Mouse (Mus musculus): Measurements from ENCODE around the gene Fam217b.

Fam217b gene

GRCm38 (mm10) chr2:178414261-178415149, at the start of gene Fam217b, which contains the start of gene Ppp1r3d:
TSS of gene Fam217b (plus strand) at chr2:178414524.
TSS of gene Ppp1r3d (minus strand) at chr2:178414472.
- DNase-seq: peak; percentile 32

- no peak for DNase-seq
Observed at GRCm38 (mm10) chr2:178407053-178407815, 7.1 kb upstream of the Fam217b start, which contains the start of gene Sycp2. TSS of gene Sycp2 (minus strand) at chr2:178407685.

GRCm38 (mm10) chr2:178409024-178409423, 5.3 kb upstream of the Fam217b start:
- DNase-seq: no peak

- DNase-seq: no peak
Observed at GRCm38 (mm10) chr2:178410286-178410685, 4.0 kb upstream of the Fam217b start.

- DNase-seq: no peak
Observed at GRCm38 (mm10) chr2:178412598-178412997, 1.7 kb upstream of the Fam217b start.

GRCm38 (mm10) chr2:178413081-178413480, 1.2 kb upstream of the Fam217b start:
- DNase-seq: no peak

GRCm38 (mm10) chr2:178413481-178414260, 653 bp upstream of the Fam217b start:
- peak; percentile 50 for DNase-seq

- DNase-seq: no peak
Observed at GRCm38 (mm10) chr2:178415150-178415448, 775 bp downstream of the Fam217b start.

GRCm38 (mm10) chr2:178416427-178416826, 2.1 kb downstream of the Fam217b start:
- DNase-seq: no peak

GRCm38 (mm10) chr2:178416970-178417369, 2.6 kb downstream of the Fam217b start:
- no peak for DNase-seq

GRCm38 (mm10) chr2:178420576-178420975, 6.3 kb downstream of the Fam217b start:
- no peak for DNase-seq

- DNase-seq: no peak
Observed at GRCm38 (mm10) chr2:178421603-178422002, 7.3 kb downstream of the Fam217b start.

- DNase-seq: no peak
Observed at GRCm38 (mm10) chr2:178422186-178422585, 7.9 kb downstream of the Fam217b start.

- DNase-seq: no peak
Observed at GRCm38 (mm10) chr2:178423223-178423622, 8.9 kb downstream of the Fam217b start.

- no peak for DNase-seq
Observed at GRCm38 (mm10) chr2:178426229-178426628, 11.9 kb downstream of the Fam217b start.

GRCm38 (mm10) chr2:178427181-178427580, 12.9 kb downstream of the Fam217b start:
- DNase-seq: no peak

- no peak for DNase-seq
Observed at GRCm38 (mm10) chr2:178428183-178428582, 13.9 kb downstream of the Fam217b start.

GRCm38 (mm10) chr2:178428676-178429075, 14.4 kb downstream of the Fam217b start:
- no peak for DNase-seq

- DNase-seq: no peak
Observed at GRCm38 (mm10) chr2:178429426-178429825, 15.1 kb downstream of the Fam217b start.

GRCm38 (mm10) chr2:178430231-178430630, 15.9 kb downstream of the Fam217b start, which contains the start of gene Cdh26:
TSS of gene Cdh26 (plus strand) at chr2:178430531.
- no peak for DNase-seq

GRCm38 (mm10) chr2:178433495-178433894, 19.2 kb downstream of the Fam217b start:
- DNase-seq: no peak

- no peak for DNase-seq
Observed at GRCm38 (mm10) chr2:178433903-178434302, 19.6 kb downstream of the Fam217b start.

- no peak for DNase-seq
Observed at GRCm38 (mm10) chr2:178437311-178437710, 23.0 kb downstream of the Fam217b start.

All from cerebellum, adult 11-12 months (tissue).